Mouse (Mus musculus): ENCODE measurements at regions not wholly inside any gene's neighbourhood (a gene's known extent, or its start where the extent isn't known, plus 50 kb on each side); places are given as distances from the start of the nearest gene placed in this dataset.
A peak's percentile ranks its signal among the peaks of the same experiment; 100 is the strongest.

GRCm38 (mm10) chr11:18437834-18438611, 484.3 kb upstream of the Etaa1 start:
- Histone ChIP-seq H3K4me3 (no peak overlapping the region), H3K27ac (no peak overlapping the region)
- no peak for DNase-seq (ENCODE audit: extremely low spot score in 1 of 2, low spot score in 2 of 2)
- intact Hi-C loops (cut with DNase I), result no loop called here
- TF ChIP-seq CTCF (IDR thresholded peaks at IDR 0.05), result no peak

- no peak for TF ChIP-seq CTCF (IDR thresholded peaks at IDR 0.05)
- H3K4me3 ChIP-seq, result no peak overlapping the region
- H3K27ac ChIP-seq, result no peak overlapping the region
- DNase-seq (ENCODE audit: extremely low spot score in 1 of 2, low spot score in 2 of 2), result no peak
- intact Hi-C loops (cut with DNase I), result no loop called here
Observed at GRCm38 (mm10) chr11:18421076-18421475, 467.4 kb upstream of the Etaa1 start.

GRCm38 (mm10) chr11:18413769-18414168, 460.1 kb upstream of the Etaa1 start:
- TF ChIP-seq CTCF (IDR thresholded peaks at IDR 0.05), result no peak
- Histone ChIP-seq H3K27ac (no peak overlapping the region), H3K4me3 (no peak overlapping the region)
- intact Hi-C loops (cut with DNase I), result no loop called here
- DNase-seq (ENCODE audit: extremely low spot score in 1 of 2, low spot score in 2 of 2), result no peak

- TF ChIP-seq CTCF (IDR thresholded peaks at IDR 0.05), result no peak
- DNase-seq (ENCODE audit: extremely low spot score in 1 of 2, low spot score in 2 of 2), result no peak
- no peak overlapping the region for H3K27ac ChIP-seq
- intact Hi-C loops (cut with DNase I), result no loop called here
- H3K4me3 ChIP-seq, result no peak overlapping the region
Observed at GRCm38 (mm10) chr11:18408071-18408752, 454.5 kb upstream of the Etaa1 start.

GRCm38 (mm10) chr11:18399561-18399960, 445.9 kb upstream of the Etaa1 start:
- intact Hi-C loops (cut with DNase I), result no loop called here
- no peak; the same call in 1 of the 2 replicates for TF ChIP-seq CTCF (IDR thresholded peaks at IDR 0.05)
- no peak for DNase-seq (ENCODE audit: extremely low spot score in 1 of 2, low spot score in 2 of 2)
- Histone ChIP-seq H3K27ac (no peak overlapping the region), H3K4me3 (no peak overlapping the region)

- DNase-seq (ENCODE audit: extremely low spot score in 1 of 2, low spot score in 2 of 2), result no peak
- Histone ChIP-seq H3K4me3 (no peak overlapping the region), H3K27ac (no peak overlapping the region)
- TF ChIP-seq CTCF (IDR thresholded peaks at IDR 0.05), result no peak
- intact Hi-C loops (cut with DNase I), result no loop called here
Observed at GRCm38 (mm10) chr11:18396397-18396796, 442.7 kb upstream of the Etaa1 start.

GRCm38 (mm10) chr11:18395631-18396030, 442.0 kb upstream of the Etaa1 start:
- TF ChIP-seq CTCF (IDR thresholded peaks at IDR 0.05), result no peak
- Histone ChIP-seq H3K4me3 (no peak overlapping the region), H3K27ac (no peak overlapping the region)
- intact Hi-C loops (cut with DNase I), result no loop called here
- DNase-seq (ENCODE audit: extremely low spot score in 1 of 2, low spot score in 2 of 2), result no peak

- no peak for DNase-seq (ENCODE audit: extremely low spot score in 1 of 2, low spot score in 2 of 2)
- Histone ChIP-seq H3K4me3 (no peak overlapping the region), H3K27ac (no peak overlapping the region)
- TF ChIP-seq CTCF (IDR thresholded peaks at IDR 0.05), result no peak
- intact Hi-C loops (cut with DNase I), result no loop called here
Observed at GRCm38 (mm10) chr11:18372813-18373332, 419.2 kb upstream of the Etaa1 start.

GRCm38 (mm10) chr11:18371304-18371703, 417.6 kb upstream of the Etaa1 start:
- intact Hi-C loops (cut with DNase I), result no loop called here
- H3K4me3 ChIP-seq, result no peak overlapping the region

GRCm38 (mm10) chr11:18370861-18371260, 417.2 kb upstream of the Etaa1 start:
- H3K27ac ChIP-seq, result no peak overlapping the region
- intact Hi-C loops (cut with DNase I), result no loop called here
- DNase-seq (ENCODE audit: extremely low spot score in 1 of 2, low spot score in 2 of 2), result no peak
- peak; percentile 12 for TF ChIP-seq CTCF (IDR thresholded peaks at IDR 0.05)
- no peak overlapping the region for H3K4me3 ChIP-seq

More at GRCm38 (mm10) chr11:18371304-18371703, 417.6 kb upstream of the Etaa1 start:
- DNase-seq (ENCODE audit: extremely low spot score in 1 of 2, low spot score in 2 of 2), result no peak
- no peak overlapping the region for H3K27ac ChIP-seq
- no peak for TF ChIP-seq CTCF (IDR thresholded peaks at IDR 0.05)

GRCm38 (mm10) chr11:18354866-18355265, 401.2 kb upstream of the Etaa1 start:
- H3K4me3 ChIP-seq, result no peak overlapping the region
- H3K27ac ChIP-seq, result no peak overlapping the region
- DNase-seq (ENCODE audit: extremely low spot score in 1 of 2, low spot score in 2 of 2), result no peak
- no peak for TF ChIP-seq CTCF (IDR thresholded peaks at IDR 0.05)
- intact Hi-C loops (cut with DNase I), result no loop called here

- no peak for TF ChIP-seq CTCF (IDR thresholded peaks at IDR 0.05)
- intact Hi-C loops (cut with DNase I), result no loop called here
- Histone ChIP-seq H3K27ac (no peak overlapping the region), H3K4me3 (no peak overlapping the region)
- no peak for DNase-seq (ENCODE audit: extremely low spot score in 1 of 2, low spot score in 2 of 2)
Observed at GRCm38 (mm10) chr11:18354156-18354555, 400.5 kb upstream of the Etaa1 start.

All from left cerebral cortex, adult 2 months (tissue).